Mouse (Mus musculus) megakaryocyte-erythroid progenitor cell, adult 5-6 weeks (primary cell): Measurements from ENCODE around the gene Cwc22. TPM values are rescaled to one million over a fixed set of nuclear protein-coding genes. Genes with fewer than 3 reads are reported as not detected.
"Not testable (repeated sequence)": the region's sequence is repeated elsewhere in the genome, so short reads cannot be mapped to it uniquely, and the experiment has no call there.

ENCODE experiments used
- ATAC-seq: replicated peaks from 2 replicates; pipeline ENCODE4 v1.8.0; 2016; ENCODE audit warnings: mild to moderate bottlenecking, inconsistent platforms; ENCODE audit not compliant: severe bottlenecking, poor library complexity, low FRiP score, low TSS enrichment
- total RNA-seq, 2 experiments: library from RNA; stranded (forward) in 1 of 2; stranded (reverse) in 1 of 2; fragments of 200-1000, 215-1000 nt in 1 of 2; fragments of >200 nt in 1 of 2; fragmentation: Nextera tagmentation in 1 of 2; gene quantifications; 2 replicates each; pipeline ENCODE4 v1.2.3; 2014 to 2017

Cwc22 gene
- total RNA-seq, 2 experiments from 2014 or later = 59.3 to 163 TPM

- ATAC-seq = no peak
Measured at GRCm38 (mm10) chr2:77903098-77903497, 43.1 kb downstream of the Cwc22 start.

GRCm38 (mm10) chr2:77901269-77901668 is 44.9 kb downstream of the Cwc22 start:
- no peak for ATAC-seq

- ATAC-seq = no peak
Measured at GRCm38 (mm10) chr2:77900741-77901140, 45.4 kb downstream of the Cwc22 start.

- ATAC-seq = no peak
Measured at GRCm38 (mm10) chr2:77900111-77900510, 46.1 kb downstream of the Cwc22 start.

GRCm38 (mm10) chr2:77898436-77898835 is 47.7 kb downstream of the Cwc22 start:
- no peak for ATAC-seq

- no peak for ATAC-seq
Measured at GRCm38 (mm10) chr2:77897988-77898387, 48.2 kb downstream of the Cwc22 start.

GRCm38 (mm10) chr2:77897558-77897899 is 48.6 kb downstream of the Cwc22 start:
- ATAC-seq = no peak

- no peak for ATAC-seq
Measured at GRCm38 (mm10) chr2:77896843-77897557, 49.2 kb downstream of the Cwc22 start.

- not testable (repeated sequence) for ATAC-seq
Measured at GRCm38 (mm10) chr2:77895906-77896570, 50.1 kb downstream of the Cwc22 start.

- no peak for ATAC-seq
Measured at GRCm38 (mm10) chr2:77894896-77895295, 51.3 kb downstream of the Cwc22 start.

- ATAC-seq = no peak
Measured at GRCm38 (mm10) chr2:77893505-77893904, 52.7 kb downstream of the Cwc22 start.

- no peak for ATAC-seq
Measured at GRCm38 (mm10) chr2:77892573-77892972, 53.6 kb downstream of the Cwc22 start.

- no peak for ATAC-seq
Measured at GRCm38 (mm10) chr2:77890836-77891438, 55.2 kb downstream of the Cwc22 start.

GRCm38 (mm10) chr2:77889949-77890348 is 56.2 kb downstream of the Cwc22 start:
- ATAC-seq = no peak

GRCm38 (mm10) chr2:77889401-77889800 is 56.8 kb downstream of the Cwc22 start:
- no peak for ATAC-seq

GRCm38 (mm10) chr2:77888826-77889225 is 57.3 kb downstream of the Cwc22 start:
- ATAC-seq = no peak

- no peak for ATAC-seq
Measured at GRCm38 (mm10) chr2:77888056-77888455, 58.1 kb downstream of the Cwc22 start.

GRCm38 (mm10) chr2:77887166-77887565 is 59.0 kb downstream of the Cwc22 start:
- no peak for ATAC-seq

GRCm38 (mm10) chr2:77885491-77886130 is 60.6 kb downstream of the Cwc22 start:
- no peak for ATAC-seq

- no peak for ATAC-seq
Measured at GRCm38 (mm10) chr2:77885036-77885435, 61.1 kb downstream of the Cwc22 start.
